Mouse (Mus musculus) hematopoietic stem cell, adult 5-6 weeks (primary cell): ENCODE measurements at regions not wholly inside any gene's neighbourhood (a gene's known extent, or its start where the extent isn't known, plus 50 kb on each side); places are given as distances from the start of the nearest gene placed in this dataset.

ENCODE experiments used
- ATAC-seq, 2 experiments: fragments of 125-278 bp in 1 of 2; replicated peaks in 1 of 2; 2 replicates each; pipeline ENCODE4 v1.8.0; 2016 to 2017; ENCODE audit warnings: inconsistent platforms in 2 of 2, mild to moderate bottlenecking in 2 of 2, moderate number of reproducible peaks in 2 of 2, low read depth in 1 of 2, moderate TSS enrichment in 1 of 2; ENCODE audit not compliant: low FRiP score in 2 of 2, poor library complexity in 2 of 2, severe bottlenecking in 2 of 2, insufficient read depth in 1 of 2, low TSS enrichment in 1 of 2

DNA sequence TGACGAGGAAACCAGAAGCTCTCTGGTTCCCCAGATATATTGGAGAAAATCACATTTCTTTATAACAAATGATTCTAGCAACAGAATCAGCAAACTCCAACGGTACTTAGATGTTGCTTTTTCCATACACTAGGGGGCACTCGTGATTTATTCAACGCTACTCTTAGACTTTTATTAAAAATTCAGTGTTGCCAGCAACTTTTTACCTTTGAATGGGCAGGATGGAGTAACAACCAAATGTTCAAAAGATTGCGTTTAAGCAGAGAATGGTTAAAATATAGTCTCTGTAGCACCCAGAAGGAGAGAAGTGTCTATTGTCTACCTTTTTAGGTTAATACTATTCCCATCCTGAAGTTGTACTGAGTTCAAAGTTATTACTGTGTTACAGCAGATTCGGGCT lies 715.4 kb upstream of the Cblb start:
- ATAC-seq: peak; percentile 67 to 68; a peak in 3 of 4 replicates

DNA sequence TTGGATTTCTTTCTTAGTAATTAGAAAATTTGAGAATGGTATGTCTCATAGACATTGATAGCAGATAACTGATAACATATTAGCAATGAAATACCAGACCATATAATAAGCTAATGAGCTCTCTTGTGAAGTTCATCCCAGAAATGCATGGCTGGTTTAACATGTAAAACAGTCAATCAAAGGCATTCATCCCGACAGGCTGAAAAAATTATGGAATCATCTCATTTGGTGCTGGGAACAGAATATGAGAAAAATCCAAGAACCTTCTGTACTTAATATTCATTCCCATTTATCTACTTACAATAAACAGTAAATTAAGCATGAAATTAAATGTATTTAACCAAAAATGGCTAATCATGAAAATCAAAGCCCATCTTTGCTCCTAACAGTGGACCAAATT lies 698.8 kb upstream of the Cblb start:
- no peak for ATAC-seq

DNA sequence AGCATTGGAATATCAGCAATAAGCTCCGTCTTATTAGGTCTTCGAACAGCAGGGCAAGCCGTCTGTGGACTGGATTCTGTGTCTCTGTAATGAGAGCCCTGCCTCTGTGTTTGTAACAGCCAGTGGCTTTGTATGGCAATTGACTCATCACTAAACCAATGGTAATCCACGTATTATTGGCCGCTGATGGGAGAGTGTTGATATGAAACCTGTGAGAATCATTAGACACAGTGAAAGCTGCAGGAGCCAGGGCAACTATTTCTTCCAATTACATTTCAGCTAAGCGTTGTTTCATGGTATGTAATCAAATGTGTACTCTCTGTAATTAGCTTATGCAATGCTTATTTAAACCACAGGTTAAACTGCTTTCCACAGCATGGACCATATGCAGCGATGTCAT lies 696.1 kb upstream of the Cblb start:
- no peak for ATAC-seq

DNA sequence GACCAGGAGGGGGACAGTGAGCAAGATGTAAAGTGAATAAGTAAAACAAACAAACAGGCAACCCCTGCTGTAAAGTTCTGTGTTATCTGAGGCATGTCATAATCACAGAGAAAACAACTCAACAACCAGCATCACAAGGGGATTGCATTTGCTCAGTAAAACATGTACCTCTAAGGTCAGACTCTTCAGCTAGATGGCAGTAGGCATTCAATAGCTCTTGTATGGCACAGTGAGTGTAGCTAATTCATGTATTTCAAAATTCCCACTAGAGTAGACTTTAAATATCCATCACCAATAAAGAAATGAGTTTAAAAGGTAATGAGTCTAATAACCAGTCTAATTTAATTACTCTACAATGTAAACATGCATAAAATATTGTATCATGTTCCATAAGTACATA lies 683.9 kb upstream of the Cblb start:
- ATAC-seq: no peak

DNA sequence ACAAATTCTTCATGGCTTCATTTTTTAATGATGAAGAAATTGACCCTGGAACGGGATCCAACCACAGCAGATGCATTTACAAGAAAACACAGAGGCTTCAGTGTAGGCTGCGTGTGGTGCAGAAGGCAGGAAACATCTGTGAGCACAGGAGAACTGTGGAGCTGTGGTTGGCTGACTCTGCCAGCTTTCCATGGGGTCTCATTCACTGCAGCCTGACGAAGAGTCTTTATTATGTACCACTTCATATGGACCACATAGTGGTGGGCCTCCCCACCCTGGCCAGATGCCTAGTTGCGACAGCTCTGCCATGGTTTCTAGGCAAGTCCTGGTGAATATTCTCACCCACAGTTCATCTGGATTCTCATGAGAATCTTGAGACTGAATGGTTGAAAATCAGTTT lies 678.9 kb upstream of the Cblb start:
- ATAC-seq: peak; percentile 100

DNA sequence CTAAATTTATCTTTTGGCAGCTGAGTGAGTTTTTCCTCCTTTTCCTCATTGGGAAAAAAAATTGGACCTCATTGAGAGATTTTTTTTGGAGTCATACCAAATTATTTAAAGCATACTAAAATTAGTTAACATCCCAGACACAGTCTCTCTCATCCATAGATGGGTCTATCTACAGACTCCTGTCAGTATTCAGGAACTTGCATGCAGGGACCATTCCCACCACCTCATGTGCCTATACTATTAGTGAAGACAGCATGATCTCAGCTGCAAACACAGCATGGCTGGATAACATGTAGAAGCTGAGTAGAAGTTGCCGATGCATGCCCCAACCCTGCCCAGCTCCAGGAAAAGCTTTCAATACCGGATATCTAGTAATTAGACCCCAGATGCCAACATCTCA lies 677.2 kb upstream of the Cblb start:
- ATAC-seq: no peak

DNA sequence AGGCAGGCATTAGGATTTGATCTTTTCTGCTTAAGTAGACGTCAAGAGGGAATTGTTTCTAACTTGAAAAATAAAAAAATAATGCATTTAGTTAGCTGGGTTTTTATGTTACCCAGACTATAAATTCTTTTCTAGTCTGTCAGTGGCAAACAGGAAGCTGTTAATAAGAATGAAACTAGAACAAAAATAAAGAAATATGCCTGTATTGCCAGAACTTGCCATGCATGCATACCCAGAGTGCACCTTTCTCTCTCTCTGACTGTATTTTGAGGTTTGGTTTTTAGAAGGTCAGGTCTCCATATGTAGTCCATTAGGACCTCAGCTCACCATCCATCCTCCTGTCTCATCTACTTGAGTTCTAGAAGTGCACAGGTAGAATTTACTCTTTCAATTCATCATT lies 661.0 kb upstream of the Cblb start:
- no peak for ATAC-seq

DNA sequence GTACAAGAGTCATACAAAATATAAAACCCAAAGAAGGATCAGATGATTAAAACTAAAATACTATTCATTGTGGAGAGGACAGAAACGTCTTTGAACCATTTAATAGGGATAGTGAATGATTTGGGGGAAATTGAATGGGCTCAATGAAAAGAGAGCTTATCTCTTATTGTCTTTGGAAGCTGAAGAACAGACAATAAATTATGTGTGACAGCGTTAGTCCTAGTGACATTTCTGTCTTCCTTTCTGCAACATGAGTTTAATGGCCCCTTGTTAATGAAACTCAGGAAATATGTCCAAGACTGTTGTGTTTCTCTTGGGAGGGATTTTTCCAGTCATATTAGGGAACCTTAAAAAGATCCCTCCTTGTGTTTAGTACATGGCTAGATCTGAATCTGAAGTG lies 644.6 kb upstream of the Cblb start:
- no peak for ATAC-seq

DNA sequence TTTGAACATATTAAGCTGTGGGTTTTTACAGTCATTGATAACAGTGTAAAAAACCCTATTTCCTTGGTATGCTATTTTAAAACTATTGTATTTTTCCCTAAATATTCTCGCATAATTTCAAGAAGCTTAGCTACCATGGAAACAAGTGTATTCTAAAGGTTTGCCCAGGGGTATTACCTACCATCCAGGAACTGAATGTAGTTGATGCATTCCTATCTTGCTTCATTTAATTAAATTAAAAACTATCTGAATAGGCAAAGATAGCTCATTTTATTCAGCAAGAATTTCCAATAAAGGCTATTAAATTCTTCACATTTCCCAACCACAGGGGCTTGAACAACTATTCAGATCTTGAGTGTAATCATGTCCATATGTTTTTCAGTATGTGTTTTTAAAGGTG lies 643.5 kb upstream of the Cblb start:
- ATAC-seq: no peak

DNA sequence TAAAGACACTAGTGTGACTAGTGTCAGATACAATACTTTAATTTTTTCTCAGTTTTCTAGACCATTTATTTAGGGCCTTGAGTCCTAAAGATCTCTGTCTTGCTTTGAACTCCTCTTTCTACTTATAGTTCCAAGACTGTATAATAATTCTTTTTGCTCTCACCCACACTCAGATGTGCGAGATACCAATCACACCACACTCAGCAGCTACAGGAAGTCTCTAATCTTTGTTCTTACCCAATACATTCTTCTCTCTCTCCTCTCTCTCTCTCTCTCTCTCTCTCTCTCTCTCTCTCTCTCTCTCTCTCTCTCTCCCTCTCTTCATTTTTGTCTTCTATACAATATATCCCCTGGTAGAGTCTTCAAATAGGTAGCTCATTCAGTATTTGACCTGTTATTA lies 637.2 kb upstream of the Cblb start:
- ATAC-seq: no peak
